Mouse (Mus musculus) spleen, adult 2 months (tissue): ENCODE measurements around the gene Trim46. TPM values are rescaled to one million over a fixed set of nuclear protein-coding genes. Genes with fewer than 3 reads are reported as not detected.

Experiments
- DNase-seq, 2 experiments: peaks; one replicate each; pipeline versions ENCODE4 v3.0.0 to v3.0.0-alpha.2; 2012 to 2021; ENCODE audit warnings: low spot score in 2 of 2, low read depth in 1 of 2
- H3K27ac ChIP-seq: fragments of 200-500 bp; 2 replicates; pipeline ENCODE4 v1.5.1; 2012; ENCODE audit warnings: low read length, inconsistent platforms; ENCODE audit not compliant: insufficient read depth
- H3K27me3 ChIP-seq: fragments of 200-500 bp; 2 replicates; pipeline ENCODE4 v1.6.1; 2012; ENCODE audit warnings: mild to moderate bottlenecking, moderate library complexity, low read length, inconsistent platforms; ENCODE audit not compliant: control insufficient read depth, insufficient read depth
- H3K36me3 ChIP-seq: fragments of 200-500 bp; 2 replicates; pipeline ENCODE4 v1.6.1; 2012; ENCODE audit warnings: mild to moderate bottlenecking, low read length, inconsistent platforms; ENCODE audit not compliant: control insufficient read depth, insufficient read depth
- H3K4me1 ChIP-seq: fragments of 200-500 bp; 2 replicates; pipeline ENCODE4 v1.6.1; 2011; ENCODE audit warnings: inconsistent platforms; ENCODE audit not compliant: control insufficient read depth, insufficient read depth, insufficient read length
- H3K4me3 ChIP-seq: fragments of 200-500 bp; 2 replicates; pipeline ENCODE4 v1.5.1; 2011; ENCODE audit warnings: mild to moderate bottlenecking, inconsistent platforms; ENCODE audit not compliant: insufficient read depth, insufficient read length; ENCODE audit errors: extremely low read depth
- CTCF ChIP-seq: fragments of 200-500 bp; IDR thresholded peaks from 2 replicates; pipeline ENCODE4 v1.5.1; 2011; ENCODE audit warnings: mild to moderate bottlenecking, inconsistent platforms; ENCODE audit not compliant: insufficient read depth, insufficient read length, insufficient replicate concordance; ENCODE audit errors: extremely low read depth
- POLR2A ChIP-seq: fragments of 200-500 bp; IDR thresholded peaks from 2 replicates; pipeline ENCODE4 v1.6.1; 2011; ENCODE audit warnings: low read depth, low read length, inconsistent platforms
- WGBS: fragments of 180-500 bp; shearing (Covaris S2); methylation state at CpG from one replicate; pipeline ENCODE4 v1.1.7; 2018; 5-methylcytosine and 5-hydroxymethylcytosine counted together
- polyA plus RNA-seq: library from polyadenylated mRNA; depleted of rRNA; stranded (reverse); fragments of >200 nt; gene quantifications from 2 replicates; pipeline ENCODE4 v1.2.3, GENCODE M21; 2012

Gene Trim46
- polyA plus RNA-seq, 1 experiment = 3.6 TPM

GRCm38 (mm10) chr3:89199839-89200238 lies 46.3 kb downstream of the Trim46 start:
- no peak overlapping the region for H3K4me3 ChIP-seq
- 58% methylated on average over 3 of the region's 3 CpGs for WGBS
- peaks cover 9% of the 10 kb centered on the region; the same call in 1 of the 2 replicates for H3K36me3 ChIP-seq
- DNase-seq = no peak
- peaks cover 4% of the 10 kb centered on the region; the same call in 1 of the 2 replicates for H3K4me1 ChIP-seq
- TF ChIP-seq POLR2A (no peak), CTCF (no peak)
- H3K27ac ChIP-seq = no peak overlapping the region
- H3K27me3 ChIP-seq = no peaks in the 10 kb centered on the region

- Histone ChIP-seq H3K27ac (peak overlapping the region; percentile 79), H3K36me3 (no peaks in the 10 kb centered on the region), H3K4me3 (peak overlapping the region; percentile 59; the same call in 1 of the 2 replicates), H3K4me1 (no peaks in the 10 kb centered on the region), H3K27me3 (no peaks in the 10 kb centered on the region)
- TF ChIP-seq POLR2A = peak; percentile 79
- TF ChIP-seq CTCF = peak; percentile 19; the same call in 1 of the 2 replicates
- peak; percentile 90 to 91 for DNase-seq
- 8% methylated on average over 33 of the region's 33 CpGs for WGBS
Observed at GRCm38 (mm10) chr3:89195979-89196877, 49.9 kb downstream of the Trim46 start.

- Histone ChIP-seq H3K27ac (no peak overlapping the region), H3K27me3 (no peaks in the 10 kb centered on the region), H3K4me1 (peaks cover 8% of the 10 kb centered on the region; the same call in 1 of the 2 replicates), H3K36me3 (no peaks in the 10 kb centered on the region), H3K4me3 (no peak overlapping the region)
- peak in 1 of 2 experiments; percentile 48 for DNase-seq
- 80% methylated on average over 2 of the region's 2 CpGs for WGBS
- TF ChIP-seq CTCF (no peak), POLR2A (no peak)
Observed at GRCm38 (mm10) chr3:89193853-89194252, 52.3 kb downstream of the Trim46 start.

GRCm38 (mm10) chr3:89193351-89193750 lies 52.8 kb downstream of the Trim46 start:
- no peak overlapping the region for H3K27ac ChIP-seq
- H3K4me3 ChIP-seq = no peak overlapping the region
- 50% methylated on average over 1 of the region's 1 CpGs for WGBS

GRCm38 (mm10) chr3:89190436-89190835 lies 55.7 kb downstream of the Trim46 start:
- WGBS = 9% methylated on average over 8 of the region's 8 CpGs
- peak overlapping the region; percentile 75 for H3K27ac ChIP-seq
- DNase-seq = peak; percentile 31 to 47
- H3K36me3 ChIP-seq = no peaks in the 10 kb centered on the region
- peaks cover 26% of the 10 kb centered on the region for H3K4me1 ChIP-seq
- H3K4me3 ChIP-seq = peak overlapping the region; percentile 2; the same call in 1 of the 2 replicates
- TF ChIP-seq POLR2A (no peak; the same call in none of the 2 replicates), CTCF (no peak)
- no peaks in the 10 kb centered on the region for H3K27me3 ChIP-seq

More at GRCm38 (mm10) chr3:89193351-89193750, 52.8 kb downstream of the Trim46 start:
- no peak for DNase-seq
- TF ChIP-seq CTCF (no peak), POLR2A (no peak)
- Histone ChIP-seq H3K4me1 (peaks cover 9% of the 10 kb centered on the region; the same call in 1 of the 2 replicates), H3K27me3 (no peaks in the 10 kb centered on the region), H3K36me3 (no peaks in the 10 kb centered on the region)

GRCm38 (mm10) chr3:89188478-89188875 lies 57.6 kb downstream of the Trim46 start:
- peaks cover 32% of the 10 kb centered on the region for H3K4me1 ChIP-seq
- TF ChIP-seq POLR2A = peak; percentile 13; the same call in 1 of the 2 replicates
- no peak for TF ChIP-seq CTCF
- no peaks in the 10 kb centered on the region for H3K36me3 ChIP-seq

More at GRCm38 (mm10) chr3:89188478-89188875, 57.6 kb downstream of the Trim46 start:
- 49% methylated on average over 12 of the region's 12 CpGs for WGBS
- Histone ChIP-seq H3K27ac (peak overlapping the region; percentile 87), H3K27me3 (no peaks in the 10 kb centered on the region), H3K4me3 (peak overlapping the region; percentile 61)
- peak in 1 of 2 experiments; percentile 35 for DNase-seq
